Mouse (Mus musculus) layer of hippocampus, postnatal 36 days (tissue): ENCODE measurements around the gene Lingo2. TPM values are rescaled to one million over a fixed set of nuclear protein-coding genes. Genes with fewer than 3 reads are reported as not detected.

ENCODE experiments used
- DNase-seq, 2 experiments: peaks; one replicate each; pipeline ENCODE4 v3.0.0; 2022
- total RNA-seq, 2 experiments: library from RNA; stranded (reverse); gene quantifications; 2 replicates each; pipeline ENCODE4 v1.2.3; 2021

Lingo2 gene
- total RNA-seq = 10 to 100 TPM; 44.6 to 49.2 TPM

DNA sequence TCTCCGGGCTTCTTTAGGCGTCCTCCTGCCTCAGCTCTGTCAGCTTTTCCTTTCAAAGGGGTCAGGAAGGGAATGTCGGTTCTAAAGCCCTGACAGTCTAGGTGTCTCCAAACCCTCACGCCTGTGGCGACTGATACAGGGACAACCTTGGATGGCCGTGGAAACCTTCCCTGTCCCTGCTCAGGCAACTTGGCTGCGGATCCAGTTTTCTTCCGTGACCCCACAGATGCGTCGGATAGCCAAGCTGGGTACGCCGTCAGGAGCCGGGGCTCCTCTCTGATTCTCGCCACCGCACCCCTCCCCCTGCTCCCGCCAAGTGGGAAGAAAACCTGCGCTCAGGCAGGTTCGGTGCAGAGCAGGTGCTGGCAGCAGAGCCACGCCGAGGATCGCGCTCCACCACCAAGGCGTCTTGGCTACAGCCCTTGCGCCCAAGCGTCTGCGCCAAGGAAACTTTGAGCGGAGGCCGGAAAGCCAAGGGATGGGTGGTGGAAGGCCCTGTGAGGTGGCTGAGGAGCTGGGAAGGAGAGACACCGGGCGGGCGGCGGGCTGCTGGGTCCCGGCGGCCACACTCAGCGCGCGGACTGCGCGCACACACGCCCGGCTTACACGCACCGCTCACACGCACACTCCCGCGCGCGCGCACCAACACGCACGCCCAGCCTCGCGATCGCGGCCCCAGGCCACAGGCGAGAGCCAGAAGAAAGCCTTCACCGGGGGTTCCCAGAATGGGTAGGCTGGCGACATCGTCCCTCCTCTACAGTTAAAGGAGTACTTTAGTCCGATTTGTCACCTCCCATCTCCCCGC, at the start of gene Lingo2:
Gene Lingo2, minus strand, starts transcription at position 598 of the 805 bp plus-strand sequence.
- DNase-seq = peak; percentile 48 to 64

DNA sequence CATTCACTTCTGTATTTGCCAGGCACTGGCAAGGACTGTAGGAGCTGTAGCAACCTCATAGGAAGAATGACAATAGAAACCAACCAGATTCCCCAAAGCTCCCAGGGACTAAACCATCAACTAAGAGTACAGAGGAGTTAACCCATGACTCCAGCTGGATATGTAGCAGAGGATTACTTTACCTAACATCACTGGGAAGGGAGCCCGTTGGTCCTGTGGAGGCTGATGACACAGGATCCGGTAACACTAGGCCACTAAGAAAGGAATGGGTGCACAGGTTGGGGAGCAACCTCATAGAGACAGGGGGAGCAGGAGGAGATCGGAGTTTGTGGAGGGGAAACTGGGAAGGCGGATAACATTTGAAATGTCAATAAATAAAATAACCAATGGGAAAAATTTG, 21.8 kb upstream of the Lingo2 start:
- no peak for DNase-seq

DNA sequence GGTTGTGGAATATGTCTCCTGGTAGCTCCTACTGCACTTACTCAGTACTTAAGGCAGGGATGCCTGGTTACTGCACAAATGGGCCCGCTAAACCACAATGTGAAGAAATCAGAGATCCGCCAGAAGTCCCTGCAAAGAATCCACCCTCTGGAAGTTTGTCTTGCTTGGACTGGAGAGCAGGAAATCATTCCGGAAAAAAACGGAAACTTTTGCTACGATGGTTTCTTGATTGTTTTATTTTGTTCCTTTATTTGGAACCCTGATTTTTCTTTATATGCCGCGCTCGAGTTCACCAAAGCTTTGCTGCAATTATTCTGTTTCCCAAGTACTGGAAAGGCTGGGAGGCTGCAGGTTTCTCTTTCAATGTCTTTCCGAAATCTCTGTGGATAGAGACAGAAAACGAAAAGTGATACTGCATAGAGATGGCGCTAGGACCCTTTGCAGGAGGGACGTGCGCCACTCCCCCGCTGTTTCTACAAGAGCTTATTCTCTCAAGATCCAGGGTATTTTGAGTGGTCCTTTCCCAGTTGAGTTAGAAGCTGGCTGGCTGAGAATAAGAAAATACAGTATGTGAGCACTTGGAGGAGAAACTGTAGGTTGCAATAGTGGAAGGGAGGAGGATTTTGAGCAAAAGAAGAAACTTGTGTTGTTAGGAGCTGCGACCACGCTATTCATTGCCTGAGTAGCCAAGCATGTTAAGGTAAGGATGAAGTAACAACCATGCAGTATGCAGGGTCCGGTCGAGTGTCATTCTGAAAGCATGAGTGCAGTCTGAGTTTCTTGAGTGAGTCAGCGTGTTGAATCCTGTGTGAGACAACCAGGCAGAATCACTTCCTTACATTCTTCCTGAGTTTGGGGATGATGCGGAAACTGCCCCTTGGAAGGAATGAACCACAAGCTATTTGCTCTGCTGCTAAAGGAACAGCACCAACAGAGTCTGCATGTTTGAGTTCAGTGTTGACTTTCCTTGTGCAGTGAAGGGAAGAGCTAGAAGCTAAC, 1.2 kb upstream of the Lingo2 start:
- DNase-seq = peak; percentile 6 to 9

DNA sequence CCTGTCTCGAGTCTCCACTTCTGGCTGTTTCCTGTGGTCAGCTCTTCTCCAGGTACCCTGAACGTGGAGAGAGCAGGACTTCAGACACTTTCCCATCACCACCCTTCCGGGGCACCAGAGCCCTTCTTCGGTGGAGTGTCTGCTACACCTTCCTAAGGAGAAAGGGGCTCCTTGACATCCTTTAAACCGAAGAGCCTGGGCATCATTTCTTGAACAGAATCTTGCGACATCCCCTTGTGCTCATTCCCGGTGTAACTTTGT, 338 bp upstream of the Lingo2 start:
- DNase-seq = no peak

DNA sequence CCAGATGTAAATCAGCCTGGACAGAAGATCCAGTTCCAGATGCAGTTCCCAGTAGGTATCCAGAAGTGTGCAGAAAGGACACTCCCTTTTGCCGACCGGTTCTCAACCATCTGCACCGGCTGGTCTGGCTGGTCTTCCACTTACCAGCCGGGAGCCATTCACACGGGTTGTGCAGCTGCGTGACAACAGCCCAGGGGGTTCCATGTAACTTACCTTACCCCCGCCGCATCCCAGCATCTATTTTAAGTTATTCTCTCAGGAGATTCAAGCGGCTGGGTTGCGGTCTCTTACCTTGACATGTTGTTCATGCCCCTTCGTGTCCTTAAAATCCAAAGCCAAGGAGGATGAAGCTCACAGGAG, 777 bp downstream of the Lingo2 start:
- peak; percentile 23 to 39 for DNase-seq

DNA sequence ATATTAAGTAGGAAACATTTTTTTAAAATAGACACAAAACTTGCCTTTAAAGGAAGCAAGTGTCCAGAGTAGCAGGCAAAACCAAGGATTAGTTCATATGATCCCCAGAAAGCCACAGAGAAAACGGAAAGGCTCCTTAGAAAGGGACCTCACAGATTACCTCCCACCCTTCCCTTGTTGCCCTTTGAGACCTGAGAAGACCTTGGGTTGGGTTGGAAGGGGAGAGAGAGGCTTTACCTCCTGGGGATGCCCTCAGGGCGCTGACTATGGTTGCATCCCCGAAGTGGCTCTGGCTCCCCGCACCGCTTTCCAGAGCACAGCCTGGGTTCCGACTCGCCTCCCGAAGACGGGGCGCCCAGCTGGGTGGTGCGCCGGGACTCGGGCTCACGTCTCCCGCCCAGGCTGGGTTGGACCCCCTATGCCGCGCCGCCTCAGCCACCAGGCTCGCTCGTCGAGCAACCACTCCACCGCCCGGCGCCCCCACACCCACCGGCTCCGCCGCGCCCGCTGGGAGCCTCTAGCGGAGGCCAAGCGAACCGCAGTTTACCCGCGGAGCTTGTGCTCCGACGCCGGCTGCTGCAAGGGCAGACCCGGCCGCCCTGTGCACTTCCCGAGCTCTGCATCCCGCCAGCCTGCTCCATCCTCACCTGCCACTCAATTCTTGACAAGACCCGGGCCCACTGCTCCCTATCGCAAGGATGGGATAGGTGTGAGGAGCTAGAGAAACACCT, 1.4 kb downstream of the Lingo2 start:
- peak; percentile 80 to 82 for DNase-seq

DNA sequence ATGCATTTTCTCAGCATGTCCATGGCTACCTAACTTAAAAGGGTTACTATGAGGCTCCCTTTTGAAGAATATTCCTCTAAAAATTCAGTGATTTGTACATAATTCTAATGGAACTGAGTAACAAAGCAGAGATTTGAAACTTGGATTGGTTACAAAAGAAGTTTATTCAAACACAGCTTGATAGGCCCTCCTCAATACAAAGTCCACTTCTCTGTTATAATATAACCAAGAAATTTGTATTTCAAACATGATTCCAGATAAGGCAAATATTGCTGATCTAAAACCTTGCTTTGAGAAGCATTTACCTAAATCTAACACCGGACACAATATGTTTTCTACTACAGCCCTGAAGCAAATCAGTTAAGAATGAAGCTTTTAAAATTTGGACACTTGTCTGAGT, 60.7 kb downstream of the Lingo2 start:
- DNase-seq = no peak

DNA sequence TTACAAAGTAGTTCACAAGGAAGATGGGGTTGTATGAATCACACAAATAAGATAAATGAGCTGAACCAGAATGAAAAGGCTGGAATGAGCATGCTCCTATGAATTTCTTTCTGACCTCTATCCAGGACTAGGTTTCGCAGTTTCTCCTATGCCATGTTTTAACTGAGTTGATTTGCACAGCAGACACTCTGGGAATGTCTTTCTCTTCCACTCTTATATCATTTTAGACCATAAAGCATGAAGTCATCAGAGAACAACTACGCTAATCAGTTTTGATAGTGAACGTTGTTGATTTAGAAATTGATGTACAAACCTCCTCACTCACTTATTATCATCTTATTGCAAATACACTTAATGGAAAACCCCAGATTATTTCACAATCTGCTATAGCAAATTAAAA, 61.2 kb downstream of the Lingo2 start:
- no peak for DNase-seq

DNA sequence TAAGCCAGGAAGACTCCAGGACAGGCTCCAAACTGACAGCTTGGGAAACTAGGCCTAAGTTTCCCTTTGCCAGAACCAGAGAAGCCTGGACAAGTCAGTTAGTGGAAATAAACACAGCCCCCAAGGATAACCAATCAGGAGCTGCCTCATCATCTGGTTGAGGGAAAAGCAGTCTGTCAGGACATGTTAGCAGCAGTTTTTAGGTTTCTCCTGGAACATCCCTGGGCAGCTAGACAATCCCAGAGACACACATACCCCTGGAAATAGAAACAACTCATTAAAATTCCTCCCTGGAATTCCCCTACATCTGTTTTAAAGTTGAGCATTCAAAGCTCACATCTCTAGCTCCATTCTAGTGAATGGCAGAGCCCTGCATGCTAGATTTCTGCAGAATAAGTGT, 76.8 kb downstream of the Lingo2 start:
- no peak for DNase-seq

DNA sequence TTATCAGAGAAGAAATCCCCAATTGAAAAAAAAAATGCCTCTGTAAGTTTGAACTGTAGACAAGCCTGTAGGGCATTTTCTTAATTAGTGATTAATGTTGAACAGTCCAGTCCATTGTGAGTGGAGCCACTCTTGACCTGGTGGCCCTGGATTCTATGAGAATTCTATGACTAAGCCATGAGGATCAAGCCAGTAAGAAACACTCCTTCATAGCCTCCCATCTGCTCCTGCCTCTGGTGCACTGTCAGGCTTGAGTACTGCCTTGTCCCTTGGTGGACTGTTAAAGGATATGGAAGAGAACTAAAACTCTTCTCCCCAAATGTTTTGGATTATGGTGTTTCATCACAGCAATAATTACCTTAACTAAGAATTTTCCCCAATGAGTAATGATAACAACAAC, 126.6 kb downstream of the Lingo2 start:
- DNase-seq = no peak

DNA sequence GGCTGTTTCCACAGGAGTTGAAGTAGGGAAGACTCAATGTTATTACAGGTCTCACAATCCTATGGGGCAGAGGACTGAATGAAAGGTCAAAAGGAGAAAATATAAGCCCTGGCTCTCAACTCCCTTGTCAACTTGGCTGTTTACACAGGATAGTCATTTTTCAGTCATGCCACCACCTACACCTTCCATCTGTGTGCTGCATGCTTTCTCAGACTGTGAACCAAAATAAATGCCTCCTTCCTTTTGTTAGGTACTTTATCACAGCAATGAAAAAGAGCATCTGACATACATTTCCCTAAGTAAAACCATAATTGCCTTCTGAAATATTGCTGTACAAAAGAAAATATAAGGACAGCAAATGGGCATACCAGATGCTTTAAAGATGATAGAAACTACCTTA, 129.6 kb downstream of the Lingo2 start:
- no peak for DNase-seq

DNA sequence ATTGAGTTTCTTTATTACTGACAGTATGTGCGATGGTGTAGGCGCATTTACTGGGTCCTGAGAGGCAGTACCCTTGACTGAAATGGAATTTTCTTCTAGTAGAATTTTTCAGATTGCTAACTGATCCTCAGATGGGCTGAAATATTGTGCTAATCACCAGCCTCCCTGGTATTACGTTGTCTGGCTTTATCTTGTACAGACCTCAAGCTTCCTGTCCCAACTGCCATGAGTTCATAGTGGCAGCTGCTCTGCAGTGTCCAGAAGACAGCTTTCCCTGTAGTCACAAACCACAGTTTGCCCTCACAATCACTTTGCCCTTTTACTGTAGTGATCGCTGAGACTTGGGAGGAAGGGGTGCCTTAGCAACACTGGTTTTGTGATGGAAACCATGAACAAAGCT, 176.5 kb downstream of the Lingo2 start:
- DNase-seq = no peak

DNA sequence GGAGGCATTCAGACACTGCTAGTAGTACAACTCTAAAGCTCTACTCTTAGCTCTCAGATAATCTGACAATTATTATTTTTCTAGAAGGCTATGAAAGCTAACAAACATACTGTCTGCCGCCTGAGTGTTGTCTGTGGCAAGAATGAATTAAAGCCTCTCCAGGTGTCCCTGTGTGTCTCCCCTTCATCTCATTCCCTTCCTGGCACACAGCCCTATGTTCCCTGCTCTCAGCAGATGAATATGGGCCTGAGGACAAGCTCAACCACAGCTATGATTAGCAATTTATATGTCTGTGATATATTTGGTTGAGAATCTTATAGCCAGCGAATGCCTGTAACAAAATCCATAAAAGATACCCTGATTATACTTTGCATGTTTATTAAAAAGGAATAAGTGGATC, 220.9 kb downstream of the Lingo2 start:
- no peak for DNase-seq

DNA sequence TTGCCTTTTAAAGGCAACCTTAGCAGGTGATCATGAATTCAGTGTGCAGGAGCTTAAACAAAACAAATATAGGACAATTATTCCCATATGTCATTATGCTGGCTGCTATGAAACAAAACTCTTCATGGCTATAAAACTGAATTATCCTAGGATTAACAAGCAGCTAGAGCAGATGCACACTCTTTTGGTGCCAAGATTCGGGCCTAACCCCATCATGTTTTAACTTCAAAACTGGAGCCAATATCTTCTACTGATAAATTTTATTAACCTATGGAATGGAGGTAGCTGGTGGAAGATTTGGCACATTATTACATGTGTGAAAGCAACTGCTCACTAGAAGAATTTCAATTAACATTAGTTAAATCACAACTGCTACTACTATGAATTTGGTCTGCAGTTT, 235.1 kb downstream of the Lingo2 start:
- DNase-seq = no peak

DNA sequence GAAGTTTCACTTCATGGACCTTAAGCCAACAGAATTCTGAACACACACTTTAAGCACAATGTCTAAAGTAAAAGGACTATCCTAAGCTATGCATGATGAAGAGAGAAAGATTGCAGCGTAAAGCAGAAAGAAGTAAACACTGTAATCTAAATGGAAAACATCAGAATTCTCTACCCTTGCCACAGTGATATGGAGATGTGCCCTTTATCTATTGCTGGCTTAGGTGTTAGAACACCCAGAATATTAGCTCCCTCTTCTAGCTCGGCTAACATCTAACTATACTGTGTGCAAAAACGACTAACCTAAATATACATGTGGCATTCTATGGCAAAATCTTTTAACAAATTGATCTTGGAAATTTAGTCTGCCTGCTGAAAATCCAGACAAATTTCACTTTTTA, 252.7 kb downstream of the Lingo2 start:
- DNase-seq = no peak

DNA sequence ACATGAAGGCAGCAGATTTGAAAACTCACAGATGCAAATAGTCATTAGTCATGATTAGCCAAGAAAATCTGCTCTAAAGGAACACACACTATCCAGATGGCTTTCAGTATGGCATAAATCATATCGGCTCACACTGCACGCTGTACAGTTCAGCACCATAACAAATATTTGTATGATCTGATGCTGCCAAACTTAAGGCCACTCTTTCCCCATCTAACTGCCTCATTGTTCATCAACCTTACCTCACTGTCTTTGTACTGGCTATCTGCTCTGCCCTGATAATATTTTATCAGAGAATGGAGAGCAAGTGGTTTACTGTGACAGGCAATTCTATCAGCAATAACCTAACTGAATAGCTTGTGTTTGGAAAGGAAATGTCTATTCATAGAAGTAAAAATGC, 254.7 kb downstream of the Lingo2 start:
- peak in 1 of 2 experiments; percentile 23 for DNase-seq

DNA sequence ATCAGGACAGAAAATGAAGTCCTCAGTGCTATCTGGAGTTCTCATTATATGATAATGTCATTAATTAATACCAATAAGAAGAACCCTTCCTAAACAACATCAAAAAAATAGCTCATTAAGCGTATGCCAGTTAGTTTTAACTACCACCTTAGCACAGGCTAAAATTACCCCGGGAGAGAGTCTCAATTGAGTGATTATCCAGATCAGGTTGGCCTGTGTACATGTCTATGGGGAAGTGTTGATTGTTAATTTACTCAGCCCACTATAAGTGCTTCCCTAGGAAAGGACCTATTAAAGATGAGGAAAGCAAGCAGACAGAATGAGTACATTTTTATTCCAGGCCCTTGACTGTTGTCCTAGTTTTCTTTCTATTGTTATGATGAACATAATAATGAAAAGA, 291.6 kb downstream of the Lingo2 start:
- DNase-seq = no peak

DNA sequence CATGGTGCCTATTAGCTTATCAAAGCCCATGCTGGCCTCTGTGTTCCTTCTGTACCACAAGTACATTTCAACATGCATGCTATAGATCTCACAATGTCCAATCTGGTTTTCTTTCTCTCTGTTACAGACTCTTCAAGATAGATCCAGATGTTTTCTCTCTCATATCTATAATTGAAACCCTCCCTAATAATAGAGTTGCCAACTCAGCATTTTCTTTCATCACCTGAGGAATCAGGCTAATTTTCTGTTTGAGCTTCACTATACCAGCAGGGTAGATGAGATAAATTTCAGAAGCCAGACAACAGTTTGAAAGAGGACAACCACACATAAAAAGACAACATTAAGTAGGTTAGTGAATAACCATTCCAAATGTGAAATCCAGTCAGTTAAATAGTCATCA, 303.8 kb downstream of the Lingo2 start:
- DNase-seq = no peak

DNA sequence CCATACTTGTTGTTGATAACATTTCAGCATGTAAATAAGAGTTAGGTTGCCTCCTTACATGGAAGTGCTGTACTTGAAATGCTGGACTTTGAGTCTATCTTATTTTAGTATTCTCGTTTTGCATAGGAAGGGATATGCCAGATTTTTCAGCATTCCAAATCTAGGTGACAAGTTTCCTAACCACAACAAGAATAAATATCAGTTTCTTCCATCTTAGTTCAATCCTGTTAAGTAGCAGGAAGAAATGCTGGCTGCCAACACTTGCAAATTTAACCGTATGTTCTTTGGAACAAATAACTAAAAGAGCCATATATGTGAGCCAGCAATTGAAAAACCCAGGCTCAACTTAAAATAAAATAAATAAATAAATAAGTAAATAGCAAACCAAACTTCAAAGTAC, 315.9 kb downstream of the Lingo2 start:
- no peak for DNase-seq

DNA sequence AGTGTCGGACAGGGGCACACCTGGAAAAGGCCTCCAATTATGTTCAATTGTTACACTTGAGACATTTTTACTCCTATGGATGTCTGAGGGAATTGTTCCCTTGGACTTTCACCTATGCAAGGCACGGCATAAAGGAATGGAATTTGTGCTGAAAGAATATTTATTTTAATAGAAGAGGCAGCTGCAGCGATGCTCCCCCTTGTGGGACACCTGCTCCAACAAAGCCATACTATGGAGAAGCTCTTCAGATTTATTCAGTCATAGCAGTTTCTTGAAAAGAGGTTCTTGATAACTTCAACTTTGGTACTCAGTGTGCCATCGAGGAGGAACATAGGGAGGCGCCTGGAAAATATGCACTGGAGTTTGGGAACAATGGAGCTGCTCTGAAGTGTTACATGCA, 374.7 kb downstream of the Lingo2 start:
- DNase-seq = no peak

DNA sequence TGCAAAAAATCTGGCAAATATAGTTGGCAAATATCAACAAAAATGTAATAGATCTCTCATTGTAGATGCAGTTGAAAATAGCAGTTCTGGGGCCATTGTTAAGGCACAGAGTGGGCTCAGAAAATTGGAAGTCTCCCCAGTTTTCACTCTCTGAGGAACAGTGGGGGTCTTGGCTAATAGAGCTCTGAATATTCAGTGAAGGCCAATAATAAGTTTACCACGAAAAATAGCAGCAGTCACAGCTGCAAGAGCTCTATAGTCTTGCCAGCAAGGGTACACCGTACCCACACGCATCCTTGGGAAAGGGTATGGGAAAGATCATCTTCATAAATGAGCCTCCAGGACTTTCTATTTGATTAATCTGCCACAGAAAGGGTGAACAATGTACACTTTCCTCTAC, 375.3 kb downstream of the Lingo2 start:
- DNase-seq = no peak

DNA sequence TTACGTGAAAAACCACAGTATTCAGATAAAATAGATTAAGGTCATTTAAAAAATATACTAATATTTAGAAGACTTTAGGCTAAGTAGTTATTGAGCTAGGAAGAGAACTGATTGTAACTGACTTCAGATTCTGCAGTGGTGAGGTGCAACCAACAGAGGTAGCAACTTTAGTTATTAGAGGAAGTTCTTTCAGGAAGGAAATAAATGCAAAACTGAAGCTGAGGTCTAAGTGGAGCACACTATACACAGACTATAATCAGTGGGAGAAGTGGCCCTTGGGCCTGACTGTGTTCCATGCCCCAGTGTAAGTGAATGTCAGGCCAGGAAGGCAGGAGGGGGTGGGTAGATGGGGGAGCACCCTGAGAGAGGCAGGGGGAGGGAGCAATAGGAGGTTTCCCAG, 385.0 kb downstream of the Lingo2 start:
- DNase-seq = no peak

DNA sequence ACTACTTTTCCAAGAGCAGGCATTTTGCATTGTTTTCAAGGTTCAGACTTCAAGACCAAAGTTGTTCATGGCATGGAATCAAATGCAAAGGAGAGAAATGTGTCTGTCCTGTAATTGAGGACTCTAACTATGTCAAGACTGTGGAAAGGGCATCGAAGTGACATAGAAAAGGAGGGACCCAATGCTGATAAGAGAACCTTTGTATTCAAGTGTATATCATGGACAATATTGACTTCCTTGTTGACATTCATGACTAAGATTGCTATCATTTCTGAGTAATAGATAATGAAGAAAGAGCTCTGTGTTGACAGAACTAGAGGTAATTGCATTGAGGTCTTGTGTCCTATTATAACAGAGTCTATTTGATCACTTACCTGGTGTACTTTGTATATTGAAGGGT, 390.6 kb downstream of the Lingo2 start:
- no peak for DNase-seq
